Mouse (Mus musculus) C2C12 (cell line): ENCODE results near the gene Bckdhb.

Experiments
- CTCF ChIP-seq: IDR thresholded peaks from one replicate; pipeline ENCODE4 v1.5.1; 2011; ENCODE audit not compliant: control insufficient read depth, insufficient read depth, insufficient read length
- MAX ChIP-seq: IDR thresholded peaks from one replicate; pipeline ENCODE4 v1.6.1; 2011; ENCODE audit warnings: mild to moderate bottlenecking, control low read depth
- MYOD1 ChIP-seq: IDR thresholded peaks from one replicate; pipeline ENCODE4 v1.6.1; 2011; ENCODE audit warnings: low read depth; ENCODE audit not compliant: control insufficient read depth, insufficient read length
- USF1 ChIP-seq: IDR thresholded peaks from one replicate; pipeline ENCODE4 v1.6.1; 2011; ENCODE audit warnings: low read depth, mild to moderate bottlenecking, control low read depth, moderate library complexity

- TF ChIP-seq MAX (no peak), CTCF (no peak), MYOD1 (no peak), USF1 (no peak)
Measured at GRCm38 (mm10) chr9:84107045-84107813, 182.3 kb downstream of the Bckdhb start.
